Mouse (Mus musculus) kidney, adult 18-20 months (tissue): ENCODE results near the gene Olfr970.
"Not testable (repeated sequence)": the region's sequence is repeated elsewhere in the genome, so short reads cannot be mapped to it uniquely, and the experiment has no call there.

Source experiments
- DNase-seq: peaks from one replicate; pipeline ENCODE4 v3.0.0; 2021

Olfr970 gene

DNA sequence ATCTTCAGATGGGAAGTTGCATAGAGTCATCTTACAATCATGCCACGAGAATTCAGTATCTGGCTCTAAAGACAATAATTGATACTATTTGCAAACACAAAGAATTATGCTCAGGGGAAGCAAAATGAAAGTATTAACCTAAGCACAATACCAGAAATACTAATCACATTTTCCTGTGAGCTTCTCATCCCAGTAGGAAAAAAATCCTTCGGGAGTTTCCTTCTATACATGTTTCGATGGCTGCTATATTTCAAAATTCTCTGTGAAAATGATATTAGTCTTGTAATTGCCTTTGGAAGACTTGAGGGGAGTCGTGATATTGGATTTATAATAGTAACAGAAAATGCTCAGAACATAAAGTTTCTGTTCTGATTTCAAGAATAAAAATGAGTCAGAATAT is at the start of gene Olfr970:
Gene Olfr970 (plus strand): TSS at position 301 of the 400 bp plus-strand sequence.
- no peak for DNase-seq

DNA sequence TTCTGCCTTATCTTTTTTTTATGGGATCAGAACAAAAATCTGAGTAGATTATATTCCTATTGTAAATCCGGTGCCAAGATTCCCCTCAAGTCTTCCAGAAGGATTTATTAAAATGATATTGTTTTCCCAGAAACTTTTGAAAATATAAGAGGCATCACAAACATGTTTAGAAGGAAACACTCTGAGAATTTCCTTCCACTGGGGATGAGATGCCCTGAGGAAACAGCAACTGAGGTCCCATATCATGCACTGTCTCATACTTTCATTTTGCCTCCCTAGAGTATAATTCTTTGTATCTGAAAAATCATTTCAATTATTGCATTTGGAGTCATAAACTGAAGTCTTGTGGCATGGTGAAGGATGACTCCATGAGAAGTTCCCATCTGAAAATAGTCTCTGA is 25.5 kb upstream of the Olfr970 start, which contains the start of gene Olfr968:
Gene Olfr968 (minus strand): TSS at position 101 of the 400 bp plus-strand sequence.
- no peak for DNase-seq

DNA sequence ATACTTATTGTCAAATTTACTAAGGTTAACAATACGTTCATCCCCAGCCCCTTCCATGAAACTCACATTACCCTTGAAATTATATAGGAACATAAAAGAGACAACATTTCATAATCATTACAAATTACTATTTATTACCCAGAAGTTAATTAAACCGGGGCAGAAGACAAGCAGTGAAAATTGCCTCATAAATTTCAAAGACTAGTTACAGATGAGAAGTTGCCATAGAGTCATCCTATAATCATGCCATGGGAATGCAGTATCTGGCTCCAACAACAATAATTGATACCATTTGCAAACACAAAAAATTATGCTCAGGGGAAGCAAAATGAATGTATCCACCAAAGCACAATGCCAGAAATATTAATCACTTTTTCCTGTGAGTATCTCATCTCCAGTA is 18.1 kb upstream of the Olfr970 start, which contains the start of gene Olfr969:
Gene Olfr969 (plus strand): TSS at position 388 of the 400 bp plus-strand sequence.
- no peak for DNase-seq

DNA sequence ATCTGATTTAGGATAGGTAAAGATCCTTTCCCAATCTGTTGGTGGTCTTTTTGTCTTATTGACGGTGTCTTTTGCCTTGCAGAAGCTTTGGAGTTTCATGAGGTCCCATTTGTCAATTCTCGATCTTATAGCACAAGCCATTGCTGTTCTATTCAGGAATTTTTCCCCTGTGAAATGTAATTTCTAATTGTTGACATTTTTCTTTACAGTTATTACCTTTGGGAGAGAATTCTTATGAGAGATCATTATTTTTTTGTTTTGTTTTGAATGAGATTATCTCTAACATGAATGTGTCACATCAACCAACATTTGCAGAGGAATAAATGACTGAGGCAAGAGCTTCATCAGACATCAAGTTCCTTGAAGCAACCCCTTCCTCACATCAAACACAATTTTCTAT is 27.9 kb downstream of the Olfr970 start, which contains the start of gene Olfr971:
Gene Olfr971 (plus strand): TSS at position 301 of the 400 bp plus-strand sequence.
- not testable (repeated sequence) for DNase-seq

DNA sequence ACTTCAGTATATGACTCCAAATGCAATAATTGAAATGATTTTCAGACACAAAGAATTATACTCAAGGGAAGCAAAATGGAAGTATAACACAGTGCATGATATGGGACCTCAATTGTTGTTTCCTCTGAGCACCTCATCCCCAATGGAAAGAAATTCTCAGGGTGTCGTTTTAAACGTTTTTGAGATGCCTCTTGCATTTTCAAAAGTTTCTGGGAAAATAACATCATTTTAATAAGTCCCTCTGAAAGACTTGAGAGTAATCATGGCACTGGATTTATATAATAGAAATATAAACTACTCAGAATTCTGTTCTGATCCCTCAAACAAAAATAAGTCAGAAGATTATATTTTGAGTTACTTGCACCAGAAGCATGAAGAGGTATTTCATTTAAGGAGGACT is 57.5 kb downstream of the Olfr970 start, which contains the start of gene Olfr972:
Gene Olfr972 (plus strand): TSS at position 301 of the 400 bp plus-strand sequence.
- no peak for DNase-seq
